Mouse (Mus musculus) stomach, embryonic 16.5 days (tissue): ENCODE results near the gene Arhgdib. TPM values are rescaled to one million over a fixed set of nuclear protein-coding genes. Genes with fewer than 3 reads are reported as not detected.

ENCODE experiments used
- polyA plus RNA-seq: library from polyadenylated mRNA; unstranded; fragments of >200 nt; fragmentation: Nextera tagmentation; extraction: Ambion mirVana; gene quantifications from 2 replicates; pipeline ENCODE4 v1.2.1, GENCODE M21; 2015

Gene Arhgdib
- polyA plus RNA-seq, 1 experiment from 2014 or later = 69.5 TPM

Other genes starting within 250 kb of the Arhgdib start
- gene Gucy2c, start 160.1 kb downstream of the Arhgdib start, polyA plus RNA-seq = 8.5 and 8.7 TPM in 2 replicates
- gene Hist4h4, start 137.5 kb downstream of the Arhgdib start, polyA plus RNA-seq = 0.83 and 0.89 TPM in 2 replicates
- 180 and 196 TPM in 2 replicates for gene H2afj, start 133.7 kb downstream of the Arhgdib start, polyA plus RNA-seq
- gene BC049715, start 114.3 kb downstream of the Arhgdib start, polyA plus RNA-seq = 0.46 and 2.6 TPM in 2 replicates
- gene Wbp11, start 113.7 kb downstream of the Arhgdib start, polyA plus RNA-seq = 85.0 and 90.8 TPM in 2 replicates
- gene Smco3, start 106.4 kb downstream of the Arhgdib start, polyA plus RNA-seq = 1.2 and 2.2 TPM in 2 replicates
- gene Art4, start 84.2 kb downstream of the Arhgdib start, polyA plus RNA-seq = 6.9 and 7.9 TPM in 2 replicates
- gene Mgp, start 66.1 kb downstream of the Arhgdib start, polyA plus RNA-seq = 224 and 245 TPM in 2 replicates
- gene Erp27, start 19.7 kb downstream of the Arhgdib start, polyA plus RNA-seq = 41.0 and 44.8 TPM in 2 replicates
- gene Pde6h, start 18.1 kb downstream of the Arhgdib start, polyA plus RNA-seq = 0.06 TPM in 1 of 2 replicates, not detected in the other
- 29.9 and 32.1 TPM in 2 replicates for gene Rerg, start 228.6 kb upstream of the Arhgdib start, polyA plus RNA-seq